Mouse (Mus musculus): ENCODE data around the gene Mrpl47. TPM values are rescaled to one million over a fixed set of nuclear protein-coding genes. Genes with fewer than 3 reads are reported as not detected.
A peak's percentile ranks its signal among the peaks of the same experiment; 100 is the strongest.

The Mrpl47 gene
- polyA plus RNA-seq, 2 experiments = 15.4 to 31.3 TPM

- ATAC-seq (ENCODE audit: low FRiP score, low read depth) (peak; percentile 41; the same call in 1 of the 2 replicates), DNase-seq (ENCODE audit: low spot score) (peak; percentile 83)
- no peak overlapping the region for H3K9ac ChIP-seq (ENCODE audit: low read depth, low read length, severe bottlenecking)
- no peak overlapping the region for H3K27ac ChIP-seq (replicated peaks; ENCODE audit: low read depth, low read length)
- no peak overlapping the region for H3K4me2 ChIP-seq (replicated peaks; ENCODE audit: low read depth, low read length, severe bottlenecking)
- 42% methylated on average over 7 of the region's 7 CpGs for WGBS
- H3K4me1 ChIP-seq (ENCODE audit: control insufficient read depth, insufficient read depth, low read length) = no peaks in the 10 kb centered on the region
- no peaks in the 10 kb centered on the region for H3K36me3 ChIP-seq (ENCODE audit: control insufficient read depth, insufficient read depth, low read length)
- no peaks in the 10 kb centered on the region for H3K9me3 ChIP-seq (ENCODE audit: control insufficient read depth, low read length)
- no peaks in the 10 kb centered on the region for H3K27me3 ChIP-seq (ENCODE audit: control insufficient read depth, insufficient read depth, low read length)
- no peak for TF ChIP-seq POLR2A (IDR thresholded peaks at IDR 0.05; ENCODE audit: borderline replicate concordance, extremely low read depth, insufficient read depth, insufficient read length)
- no peak overlapping the region for H3K4me3 ChIP-seq (replicated peaks; ENCODE audit: low read length)
These were observed 39.1 kb downstream of the Mrpl47 start for GRCm38 (mm10) chr3:32698228-32698863.

GRCm38 (mm10) chr3:32695583-32695980, 41.8 kb downstream of the Mrpl47 start:
- H3K4me2 ChIP-seq (replicated peaks; ENCODE audit: low read depth, low read length, severe bottlenecking) = no peak overlapping the region

GRCm38 (mm10) chr3:32694737-32695582, 42.4 kb downstream of the Mrpl47 start:
- Histone ChIP-seq H3K9me3 (ENCODE audit: control insufficient read depth, low read length) (no peaks in the 10 kb centered on the region), H3K9ac (ENCODE audit: low read depth, low read length, severe bottlenecking) (no peak overlapping the region), H3K27me3 (ENCODE audit: control insufficient read depth, insufficient read depth, low read length) (no peaks in the 10 kb centered on the region), H3K27ac (replicated peaks; ENCODE audit: low read depth, low read length) (no peak overlapping the region), H3K4me3 (replicated peaks; ENCODE audit: low read length) (no peak overlapping the region), H3K4me1 (ENCODE audit: control insufficient read depth, insufficient read depth, low read length) (no peaks in the 10 kb centered on the region), H3K36me3 (ENCODE audit: control insufficient read depth, insufficient read depth, low read length) (no peaks in the 10 kb centered on the region), H3K4me2 (replicated peaks; ENCODE audit: low read depth, low read length, severe bottlenecking) (no peak overlapping the region)
- DNase-seq (ENCODE audit: low spot score) = no peak
- no peak for TF ChIP-seq POLR2A (IDR thresholded peaks at IDR 0.05; ENCODE audit: borderline replicate concordance, extremely low read depth, insufficient read depth, insufficient read length)
- ATAC-seq (ENCODE audit: low FRiP score, low read depth) = no peak
- 71% methylated on average over 12 of the region's 12 CpGs for WGBS

More at GRCm38 (mm10) chr3:32695583-32695980, 41.8 kb downstream of the Mrpl47 start:
- WGBS = 90% methylated on average over 4 of the region's 4 CpGs
- ATAC-seq (ENCODE audit: low FRiP score, low read depth) = no peak
- no peak for DNase-seq (ENCODE audit: low spot score)
- H3K27me3 ChIP-seq (ENCODE audit: control insufficient read depth, insufficient read depth, low read length) = no peaks in the 10 kb centered on the region
- no peak overlapping the region for H3K27ac ChIP-seq (replicated peaks; ENCODE audit: low read depth, low read length)
- H3K4me1 ChIP-seq (ENCODE audit: control insufficient read depth, insufficient read depth, low read length) = no peaks in the 10 kb centered on the region
- no peaks in the 10 kb centered on the region for H3K9me3 ChIP-seq (ENCODE audit: control insufficient read depth, low read length)
- TF ChIP-seq POLR2A (IDR thresholded peaks at IDR 0.05; ENCODE audit: borderline replicate concordance, extremely low read depth, insufficient read depth, insufficient read length) = no peak
- H3K36me3 ChIP-seq (ENCODE audit: control insufficient read depth, insufficient read depth, low read length) = no peaks in the 10 kb centered on the region
- no peak overlapping the region for H3K9ac ChIP-seq (ENCODE audit: low read depth, low read length, severe bottlenecking)
- H3K4me3 ChIP-seq (replicated peaks; ENCODE audit: low read length) = no peak overlapping the region

GRCm38 (mm10) chr3:32694211-32694610, 43.2 kb downstream of the Mrpl47 start:
- DNase-seq (ENCODE audit: low spot score) (no peak), ATAC-seq (ENCODE audit: low FRiP score, low read depth) (no peak)
- TF ChIP-seq POLR2A (IDR thresholded peaks at IDR 0.05; ENCODE audit: borderline replicate concordance, extremely low read depth, insufficient read depth, insufficient read length) = no peak
- Histone ChIP-seq H3K27me3 (ENCODE audit: control insufficient read depth, insufficient read depth, low read length) (no peaks in the 10 kb centered on the region), H3K9me3 (ENCODE audit: control insufficient read depth, low read length) (no peaks in the 10 kb centered on the region), H3K4me3 (replicated peaks; ENCODE audit: low read length) (no peak overlapping the region), H3K36me3 (ENCODE audit: control insufficient read depth, insufficient read depth, low read length) (no peaks in the 10 kb centered on the region), H3K4me2 (replicated peaks; ENCODE audit: low read depth, low read length, severe bottlenecking) (no peak overlapping the region), H3K9ac (ENCODE audit: low read depth, low read length, severe bottlenecking) (no peak overlapping the region), H3K27ac (replicated peaks; ENCODE audit: low read depth, low read length) (no peak overlapping the region), H3K4me1 (ENCODE audit: control insufficient read depth, insufficient read depth, low read length) (no peaks in the 10 kb centered on the region)
- 74% methylated on average over 5 of the region's 5 CpGs for WGBS

- Histone ChIP-seq H3K4me1 (ENCODE audit: control insufficient read depth, insufficient read depth, low read length) (no peaks in the 10 kb centered on the region), H3K4me3 (replicated peaks; ENCODE audit: low read length) (no peak overlapping the region), H3K9me3 (ENCODE audit: control insufficient read depth, low read length) (no peaks in the 10 kb centered on the region), H3K4me2 (replicated peaks; ENCODE audit: low read depth, low read length, severe bottlenecking) (no peak overlapping the region), H3K27me3 (ENCODE audit: control insufficient read depth, insufficient read depth, low read length) (no peaks in the 10 kb centered on the region), H3K9ac (ENCODE audit: low read depth, low read length, severe bottlenecking) (no peak overlapping the region), H3K36me3 (ENCODE audit: control insufficient read depth, insufficient read depth, low read length) (no peaks in the 10 kb centered on the region), H3K27ac (replicated peaks; ENCODE audit: low read depth, low read length) (no peak overlapping the region)
- ATAC-seq (ENCODE audit: low FRiP score, low read depth) (no peak), DNase-seq (ENCODE audit: low spot score) (no peak)
- WGBS = 82% methylated on average over 5 of the region's 5 CpGs
- no peak for TF ChIP-seq POLR2A (IDR thresholded peaks at IDR 0.05; ENCODE audit: borderline replicate concordance, extremely low read depth, insufficient read depth, insufficient read length)
These were observed 45.6 kb downstream of the Mrpl47 start for GRCm38 (mm10) chr3:32691841-32692240.

Measured in limb, embryonic 14.5 days (tissue).